Mouse (Mus musculus) olfactory bulb, adult 2 months (tissue): ENCODE data around the gene Mis18a.

Source experiments
- CTCF ChIP-seq: fragments of 200-500 bp; IDR thresholded peaks from 2 replicates; pipeline ENCODE4 v1.5.1; 2012; ENCODE audit warnings: low read depth, mild to moderate bottlenecking, low read length, moderate library complexity; ENCODE audit not compliant: insufficient read depth
- POLR2A ChIP-seq: fragments of 200-500 bp; IDR thresholded peaks from 2 replicates; pipeline ENCODE4 v1.6.1; 2012; ENCODE audit warnings: mild to moderate bottlenecking, low read depth, low read length, moderate library complexity; ENCODE audit not compliant: insufficient read depth

DNA sequence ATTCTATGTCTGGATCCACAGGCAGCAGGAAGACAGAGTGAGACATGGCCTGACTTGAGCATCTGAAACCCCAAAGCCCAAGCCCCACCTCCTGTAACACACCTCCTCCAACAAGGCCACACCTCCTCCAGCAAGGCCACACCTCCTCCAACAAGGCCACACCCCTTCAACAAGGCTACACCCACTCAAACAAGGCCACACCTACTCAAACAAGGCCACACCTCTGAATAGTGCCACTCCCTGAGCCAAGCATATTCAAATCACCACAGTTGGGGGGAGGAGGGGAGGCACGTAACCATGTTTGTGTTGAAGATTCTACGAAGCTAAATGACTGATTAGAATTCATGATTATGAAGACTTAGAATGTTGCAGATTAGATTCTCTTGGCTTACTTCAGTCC is 25.7 kb downstream of the Mis18a start:
- TF ChIP-seq POLR2A (no peak), CTCF (no peak)
